Mouse (Mus musculus): ENCODE measurements at regions not wholly inside any gene's neighbourhood (a gene's known extent, or its start where the extent isn't known, plus 50 kb on each side); places are given as distances from the start of the nearest gene placed in this dataset.

- Histone ChIP-seq H3K4me2 (replicated peaks) (no peak overlapping the region), H3K4me1 (no peaks in the 10 kb centered on the region), H3K9ac (replicated peaks) (no peak overlapping the region), H3K27me3 (no peaks in the 10 kb centered on the region), H3K36me3 (no peaks in the 10 kb centered on the region), H3K27ac (replicated peaks) (no peak overlapping the region), H3K4me3 (no peak overlapping the region), H3K9me3 (no peaks in the 10 kb centered on the region)
- no peak for ATAC-seq (ENCODE audit: low FRiP score, low read depth)
Measured at GRCm38 (mm10) chr10:30132243-30132642, 68.1 kb downstream of the Cenpw start.

GRCm38 (mm10) chr10:30110341-30110740, 90.0 kb downstream of the Cenpw start:
- 74% methylated on average over 3 of the region's 3 CpGs for WGBS
- no peak for ATAC-seq (ENCODE audit: low FRiP score, low read depth)
- Histone ChIP-seq H3K9ac (replicated peaks) (no peak overlapping the region), H3K27me3 (no peaks in the 10 kb centered on the region), H3K36me3 (no peaks in the 10 kb centered on the region), H3K4me3 (no peak overlapping the region), H3K4me1 (no peaks in the 10 kb centered on the region), H3K27ac (replicated peaks) (no peak overlapping the region), H3K9me3 (no peaks in the 10 kb centered on the region), H3K4me2 (replicated peaks) (no peak overlapping the region)

- H3K27ac ChIP-seq (replicated peaks): no peak overlapping the region
- no peak overlapping the region for H3K4me3 ChIP-seq
- no peaks in the 10 kb centered on the region for H3K4me1 ChIP-seq
- H3K36me3 ChIP-seq: no peaks in the 10 kb centered on the region
- no peak overlapping the region for H3K4me2 ChIP-seq (replicated peaks)
- no peak overlapping the region for H3K9ac ChIP-seq (replicated peaks)
- no peaks in the 10 kb centered on the region for H3K9me3 ChIP-seq
- no peaks in the 10 kb centered on the region for H3K27me3 ChIP-seq
- no peak for ATAC-seq (ENCODE audit: low FRiP score, low read depth)
Measured at GRCm38 (mm10) chr10:30102443-30102842, 97.9 kb downstream of the Cenpw start.

DNA sequence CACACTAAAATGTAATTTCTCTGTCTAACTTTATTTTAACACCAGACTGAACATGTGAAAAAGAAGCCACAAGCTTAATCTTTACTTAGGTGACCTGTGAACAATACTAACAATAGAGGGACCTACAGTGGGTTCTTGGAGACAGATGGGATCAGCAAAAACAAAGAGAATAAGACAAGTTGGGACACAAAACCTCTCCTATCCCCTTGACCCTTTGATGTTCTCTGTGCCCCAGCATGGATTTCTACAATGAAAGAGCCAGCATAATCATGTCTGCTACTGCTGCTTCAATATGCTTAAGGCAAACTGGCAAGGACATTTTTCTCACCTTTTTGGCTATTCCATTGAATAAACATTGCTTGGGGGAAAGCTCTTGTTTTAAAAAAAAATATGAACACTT, 105.8 kb downstream of the Cenpw start:
- Histone ChIP-seq H3K9me3 (no peaks in the 10 kb centered on the region), H3K4me1 (no peaks in the 10 kb centered on the region), H3K4me2 (replicated peaks) (no peak overlapping the region), H3K4me3 (no peak overlapping the region), H3K27ac (replicated peaks) (no peak overlapping the region; the same call in 1 of the 2 replicates), H3K9ac (replicated peaks) (no peak overlapping the region), H3K27me3 (no peaks in the 10 kb centered on the region), H3K36me3 (no peaks in the 10 kb centered on the region)
- ATAC-seq (ENCODE audit: low FRiP score, low read depth): no peak

DNA sequence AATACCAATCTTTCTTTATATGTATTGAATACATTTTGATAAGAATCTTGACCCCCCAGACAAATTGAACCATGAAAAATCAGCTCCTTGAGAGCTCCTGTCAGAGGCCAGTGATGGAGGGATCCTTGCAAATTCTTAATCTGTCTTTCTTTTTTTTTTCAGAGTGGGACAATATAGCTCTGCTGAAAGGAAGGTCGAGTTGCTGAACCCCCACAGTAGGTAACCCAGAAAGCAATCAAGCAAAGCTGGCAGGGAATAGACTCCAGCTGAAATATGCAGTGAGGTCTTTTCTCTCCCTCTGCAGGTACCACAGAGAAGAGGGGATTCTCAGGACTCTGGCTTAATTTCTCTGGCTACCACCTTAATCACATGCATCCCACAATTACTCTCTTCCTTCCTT, 108.8 kb downstream of the Cenpw start:
- Histone ChIP-seq H3K4me1 (no peaks in the 10 kb centered on the region), H3K4me3 (no peak overlapping the region), H3K27ac (replicated peaks) (no peak overlapping the region), H3K4me2 (replicated peaks) (no peak overlapping the region), H3K27me3 (no peaks in the 10 kb centered on the region), H3K9me3 (no peaks in the 10 kb centered on the region), H3K9ac (replicated peaks) (no peak overlapping the region), H3K36me3 (no peaks in the 10 kb centered on the region)
- 0% methylated on average over 1 of the region's 1 CpGs for WGBS
- no peak for ATAC-seq (ENCODE audit: low FRiP score, low read depth)

DNA sequence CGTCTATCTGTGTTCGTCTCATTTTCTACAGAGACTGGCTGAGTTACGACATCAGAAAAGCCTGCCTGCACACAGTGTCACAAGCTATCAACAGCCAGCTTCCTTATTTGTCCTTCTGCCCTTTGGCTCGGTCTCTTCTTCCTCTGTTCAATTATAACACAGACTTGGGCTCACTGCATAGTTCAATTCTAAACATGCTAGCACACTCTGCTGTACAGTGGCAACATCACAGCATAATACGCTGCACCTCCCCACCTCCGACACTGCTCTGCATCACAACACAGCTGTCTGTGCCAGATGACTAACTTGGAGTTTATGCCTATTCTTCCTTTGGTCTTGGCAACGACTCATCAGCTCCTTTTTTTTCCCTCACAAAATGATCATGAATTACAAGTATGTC, 111.0 kb downstream of the Cenpw start:
- 0 out of 2 replicates have a peak, but pooled peaks have one; percentile 51 for ATAC-seq (ENCODE audit: low FRiP score, low read depth)
- no peak overlapping the region for H3K4me2 ChIP-seq (replicated peaks)
- no peaks in the 10 kb centered on the region for H3K9me3 ChIP-seq
- no peaks in the 10 kb centered on the region for H3K36me3 ChIP-seq
- no peak overlapping the region for H3K27ac ChIP-seq (replicated peaks)
- H3K9ac ChIP-seq (replicated peaks): no peak overlapping the region
- no peak overlapping the region for H3K4me3 ChIP-seq
- no peaks in the 10 kb centered on the region for H3K27me3 ChIP-seq
- H3K4me1 ChIP-seq: no peaks in the 10 kb centered on the region
- 58% methylated on average over 7 of the region's 7 CpGs for WGBS

- Histone ChIP-seq H3K9me3 (no peaks in the 10 kb centered on the region), H3K9ac (replicated peaks) (no peak overlapping the region), H3K4me3 (no peak overlapping the region), H3K4me1 (no peaks in the 10 kb centered on the region), H3K27me3 (no peaks in the 10 kb centered on the region), H3K4me2 (replicated peaks) (no peak overlapping the region), H3K27ac (replicated peaks) (no peak overlapping the region), H3K36me3 (no peaks in the 10 kb centered on the region)
- ATAC-seq (ENCODE audit: low FRiP score, low read depth): no peak
- WGBS: 85% methylated on average over 5 of the region's 5 CpGs
Measured at GRCm38 (mm10) chr10:30085059-30085458, 115.3 kb downstream of the Cenpw start.

- no peaks in the 10 kb centered on the region for H3K36me3 ChIP-seq
- no peak overlapping the region for H3K4me3 ChIP-seq
- H3K4me2 ChIP-seq (replicated peaks): no peak overlapping the region
- H3K27me3 ChIP-seq: no peaks in the 10 kb centered on the region
- no peak overlapping the region for H3K27ac ChIP-seq (replicated peaks)
- 89% methylated on average over 2 of the region's 2 CpGs for WGBS
- H3K9ac ChIP-seq (replicated peaks): no peak overlapping the region
- no peak for ATAC-seq (ENCODE audit: low FRiP score, low read depth)
- no peaks in the 10 kb centered on the region for H3K4me1 ChIP-seq
- no peaks in the 10 kb centered on the region for H3K9me3 ChIP-seq
Measured at GRCm38 (mm10) chr10:30066692-30067091, 133.7 kb downstream of the Cenpw start.

DNA sequence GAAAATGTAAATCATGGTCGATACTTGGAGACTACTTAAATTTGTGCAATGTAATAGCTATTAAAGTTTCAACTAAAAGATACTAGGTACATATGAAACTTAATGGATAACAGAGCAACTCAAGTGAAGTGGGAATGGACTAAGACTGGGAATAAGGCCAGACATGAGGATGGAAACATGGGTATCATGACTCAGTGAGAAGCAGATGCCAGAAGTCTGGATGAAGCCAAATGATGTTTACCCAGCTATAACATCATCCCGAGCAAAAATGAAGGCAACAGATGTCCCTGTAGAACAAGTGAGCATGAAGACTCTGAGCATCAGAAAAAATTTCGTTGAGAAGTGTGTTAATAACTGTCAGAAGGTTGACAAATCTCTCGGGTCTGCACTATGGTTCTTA, 169.7 kb downstream of the Cenpw start:
- ATAC-seq (ENCODE audit: low FRiP score, low read depth): no peak
- Histone ChIP-seq H3K9me3 (no peaks in the 10 kb centered on the region), H3K4me3 (no peak overlapping the region), H3K36me3 (no peaks in the 10 kb centered on the region), H3K27me3 (no peaks in the 10 kb centered on the region), H3K9ac (replicated peaks) (no peak overlapping the region), H3K4me2 (replicated peaks) (no peak overlapping the region), H3K27ac (replicated peaks) (no peak overlapping the region), H3K4me1 (no peaks in the 10 kb centered on the region)
- WGBS: 75% methylated on average over 4 of the region's 4 CpGs

- H3K4me1 ChIP-seq: no peaks in the 10 kb centered on the region
- H3K4me2 ChIP-seq (replicated peaks): no peak overlapping the region
- no peak overlapping the region for H3K27ac ChIP-seq (replicated peaks)
- no peaks in the 10 kb centered on the region for H3K36me3 ChIP-seq
- no peaks in the 10 kb centered on the region for H3K9me3 ChIP-seq
- H3K27me3 ChIP-seq: no peaks in the 10 kb centered on the region
- H3K4me3 ChIP-seq: no peak overlapping the region
- 85% methylated on average over 6 of the region's 6 CpGs for WGBS
- ATAC-seq (ENCODE audit: low FRiP score, low read depth): no peak
- no peak overlapping the region for H3K9ac ChIP-seq (replicated peaks)
Measured at GRCm38 (mm10) chr10:30002950-30003636, 197.3 kb downstream of the Cenpw start.

DNA sequence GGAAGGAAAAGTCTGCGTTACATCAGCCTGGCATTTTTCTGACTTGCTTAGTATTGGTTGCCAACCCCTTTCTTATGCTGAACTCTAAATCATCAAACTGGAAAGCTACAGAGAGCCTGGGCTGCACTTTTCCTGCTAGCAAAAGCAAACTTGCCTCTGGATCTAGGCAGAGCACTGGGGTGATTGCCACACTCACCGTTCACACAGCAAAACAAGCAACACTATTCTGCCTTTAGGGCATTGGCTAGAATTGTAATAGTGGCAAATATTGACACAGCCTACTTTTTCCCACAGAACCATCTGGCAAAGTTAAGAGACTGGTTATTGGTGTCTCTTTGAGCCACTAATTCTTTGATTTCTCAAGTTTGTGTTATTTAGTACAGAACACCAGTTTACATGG, 199.5 kb downstream of the Cenpw start:
- Histone ChIP-seq H3K27ac (replicated peaks) (no peak overlapping the region), H3K4me2 (replicated peaks) (no peak overlapping the region), H3K36me3 (no peaks in the 10 kb centered on the region), H3K27me3 (no peaks in the 10 kb centered on the region), H3K9ac (replicated peaks) (no peak overlapping the region), H3K4me3 (no peak overlapping the region), H3K4me1 (no peaks in the 10 kb centered on the region), H3K9me3 (no peaks in the 10 kb centered on the region)
- no peak for ATAC-seq (ENCODE audit: low FRiP score, low read depth)
- WGBS: 79% methylated on average over 2 of the region's 2 CpGs

DNA sequence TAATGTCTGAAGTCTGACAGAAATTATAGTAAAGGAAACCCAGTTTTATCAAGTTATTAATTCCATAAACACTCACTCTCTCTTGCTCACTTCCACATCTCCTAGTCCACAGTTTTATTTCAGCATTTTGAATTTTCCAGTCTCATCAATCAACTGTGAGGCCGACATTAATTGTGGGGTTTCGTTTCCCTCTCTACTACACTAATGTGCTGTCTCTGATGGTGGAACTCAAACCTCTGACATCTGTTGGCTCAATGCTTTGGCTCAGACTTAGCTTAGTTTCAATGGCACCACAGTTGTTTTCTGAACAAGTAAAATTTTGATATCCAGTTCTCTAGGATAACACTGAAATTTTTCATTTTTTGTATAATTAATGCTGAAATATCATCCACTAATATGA, 218.8 kb downstream of the Cenpw start:
- no peak for ATAC-seq (ENCODE audit: low FRiP score, low read depth)
- Histone ChIP-seq H3K9ac (replicated peaks) (no peak overlapping the region), H3K27me3 (no peaks in the 10 kb centered on the region), H3K4me2 (replicated peaks) (no peak overlapping the region), H3K36me3 (no peaks in the 10 kb centered on the region), H3K4me1 (no peaks in the 10 kb centered on the region), H3K4me3 (no peak overlapping the region), H3K9me3 (no peaks in the 10 kb centered on the region), H3K27ac (replicated peaks) (no peak overlapping the region)
- WGBS: 96% methylated on average over 2 of the region's 2 CpGs
